Mouse (Mus musculus): Measurements from ENCODE around the gene Myh9.

- TF ChIP-seq ZC3H11A (IDR thresholded peaks at IDR 0.05; ENCODE audit: borderline replicate concordance, low read depth, low read length) (no peak), HCFC1 (IDR thresholded peaks at IDR 0.05; ENCODE audit: borderline replicate concordance, insufficient read depth, low read length) (no peak), MAFK (IDR thresholded peaks at IDR 0.05; ENCODE audit: insufficient read depth, low read depth, low read length) (no peak)
Observed at GRCm38 (mm10) chr15:77838530-77839387, 3.2 kb downstream of the Myh9 start.

Measured in ES-E14 (cell line).